Mouse (Mus musculus) lung, postnatal 0 days (tissue): ENCODE results near the gene Bmpr1a.

ENCODE experiments used
- CTCF ChIP-seq: IDR thresholded peaks from 2 replicates; pipeline ENCODE4 v1.5.1; 2016; ENCODE audit warnings: antibody characterized with exemption, mild to moderate bottlenecking
- EP300 ChIP-seq: IDR thresholded peaks from 2 replicates; pipeline ENCODE4 v1.6.1; 2016; ENCODE audit warnings: antibody characterized with exemption, mild to moderate bottlenecking, control low read depth

GRCm38 (mm10) chr14:34503325-34503647 is at the start of gene Bmpr1a:
- TF ChIP-seq CTCF, result no peak
- 0 out of 2 replicates have a peak, but pooled peaks have one; percentile 20 for TF ChIP-seq EP300
